Mouse (Mus musculus) erythroblast, embryonic 14.5 days (primary cell): ENCODE results near the gene Efs.

Experiments
- GATA1 ChIP-seq: IDR thresholded peaks from 2 replicates; pipeline ENCODE4 v1.6.1; 2012; ENCODE audit warnings: low read length, inconsistent platforms, mixed read lengths
- TAL1 ChIP-seq: IDR thresholded peaks from 3 replicates; pipeline ENCODE4 v1.6.1; 2012; ENCODE audit warnings: low read length, inconsistent platforms, mixed read lengths

DNA sequence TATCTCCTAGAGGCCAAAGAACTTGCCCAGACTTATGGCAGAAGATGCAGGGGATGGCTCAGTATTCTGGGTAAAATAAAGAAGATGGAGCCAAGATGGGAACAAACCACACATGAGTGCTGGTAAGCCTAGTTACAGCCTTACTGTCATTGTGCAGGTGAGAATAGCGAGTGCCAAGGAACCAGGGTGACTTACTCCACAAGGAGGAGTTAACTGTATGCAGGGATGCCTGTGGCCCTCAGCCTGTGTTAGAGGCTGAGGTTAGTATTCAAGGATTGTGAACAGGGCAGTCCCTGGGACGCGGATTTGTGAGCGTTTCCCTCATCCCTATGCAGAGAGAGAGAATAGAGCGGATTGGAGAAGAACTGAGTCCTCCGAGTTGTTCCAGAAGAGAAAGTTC, 25.7 kb upstream of the Efs start:
- no peak for TF ChIP-seq GATA1
- no peak for TF ChIP-seq TAL1
